Comparison of ENCODE assay signal across 17 mouse cellular contexts in the genomic region with DNA sequence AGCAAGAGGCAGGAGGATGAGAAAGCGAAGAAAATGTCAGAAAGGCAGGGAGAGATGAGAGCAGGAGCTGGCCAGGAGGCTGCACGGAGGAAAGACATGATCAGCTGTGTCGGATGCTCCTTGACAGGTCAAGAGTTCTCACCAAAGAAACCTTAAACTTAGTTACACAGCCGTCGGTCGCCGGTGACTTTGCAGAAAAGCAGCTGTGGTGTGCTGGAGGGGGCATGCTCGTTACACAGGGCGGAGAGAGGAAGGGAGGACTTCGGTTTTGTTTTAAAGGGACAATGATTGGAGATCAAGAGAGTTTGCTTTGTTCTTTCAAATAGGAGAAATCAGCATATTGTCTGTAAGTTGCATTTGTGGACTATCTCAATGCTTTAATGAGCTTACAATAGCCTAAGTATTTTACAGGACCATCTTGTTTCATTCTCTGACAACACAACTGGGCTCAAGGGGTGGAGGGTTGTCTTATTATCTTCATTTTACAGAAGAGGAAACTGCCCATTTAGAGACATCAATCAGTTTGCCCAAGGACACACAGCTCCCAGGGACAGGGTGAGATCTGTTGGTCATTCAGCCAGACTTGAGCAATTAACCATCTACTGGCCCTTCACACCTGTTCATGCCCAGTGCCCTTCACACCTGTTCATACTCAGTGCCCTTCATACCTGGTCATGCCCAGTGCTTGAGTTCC.
DNase-seq lines count a peak whose midpoint lies in the region; ATAC-seq and TF ChIP-seq lines count a peak whose summit lies in the region.
"Had no signal": no experiment of that assay in that cellular context is flagged by ENCODE, and none has a peak within 500 bp of the region (broad histone marks: within the 10 kb centered on the region; RNA-seq: fewer than 3 reads in every experiment).

No protein-coding gene starts in this region.

- no peak for TF ChIP-seq EP300 in lung, postnatal 0 days (IDR thresholded peaks at IDR 0.05)

- TF ChIP-seq CTCF in G1E (IDR thresholded peaks at IDR 0.05; ENCODE audit: low read depth, low read length) = no peak
- no peak for TF ChIP-seq CTCF in lung, postnatal 0 days (IDR thresholded peaks at IDR 0.05)

- no peak for DNase-seq in heart, postnatal 4 days
- DNase-seq in G1E (ENCODE audit: low spot score) = no peak
- no peak for DNase-seq in right cerebral cortex, postnatal 14 days
- no peak for DNase-seq in lung, postnatal 36 days
- DNase-seq in lung, postnatal 0 days (ENCODE audit: low spot score) = no peak
- DNase-seq: B cell, adult 2 months; cerebellum, postnatal 14 days; heart, adult 11 months; kidney, adult 9 months; lung, embryonic 14.5 days had no signal

- no peak overlapping the region for H3K4me3 ChIP-seq in heart, embryonic 12.5 days
- H3K4me3 ChIP-seq in G1E (ENCODE audit: low read depth, low read length) = peak overlapping the region; percentile 52; the same call in 1 of the 2 replicates
- H3K4me3 ChIP-seq in erythroblast, embryonic 14.5 days (replicated peaks) = peak overlapping the region; percentile 13
- no peak overlapping the region for H3K4me3 ChIP-seq in liver, embryonic 16.5 days (ENCODE audit: low read depth, low read length)
- no peak overlapping the region for H3K4me3 ChIP-seq in lung, postnatal 0 days (ENCODE audit: low read depth, low read length)
- H3K4me3 ChIP-seq: forebrain, embryonic 12.5 days; limb, embryonic 10.5 days; midbrain, embryonic 12.5 days; myocyte had no signal

- no peaks in the 10 kb centered on the region for H3K27me3 ChIP-seq in heart, embryonic 12.5 days (replicated peaks)
- H3K27me3 ChIP-seq in G1E (ENCODE audit: insufficient read depth, low read length) = peaks cover 56% of the 10 kb centered on the region
- H3K27me3 ChIP-seq in erythroblast, embryonic 14.5 days (ENCODE audit: control insufficient read depth) = peaks cover 16% of the 10 kb centered on the region
- H3K27me3 ChIP-seq in liver, embryonic 16.5 days (ENCODE audit: control insufficient read depth, insufficient read depth, low read depth, low read length) = no peaks in the 10 kb centered on the region
- no peaks in the 10 kb centered on the region for H3K27me3 ChIP-seq in lung, postnatal 0 days (replicated peaks; ENCODE audit: insufficient read depth, low read length)
- H3K27me3 ChIP-seq: forebrain, embryonic 12.5 days; midbrain, embryonic 12.5 days had no signal

- H3K4me2 ChIP-seq in heart, embryonic 12.5 days = 0 out of 2 replicates have a peak overlapping the region, but pooled peaks have one; percentile 7
- H3K4me2 ChIP-seq in liver, embryonic 16.5 days (ENCODE audit: low read depth, low read length) = peak overlapping the region; percentile 21; the same call in 1 of the 2 replicates
- H3K4me2 ChIP-seq in lung, postnatal 0 days (replicated peaks; ENCODE audit: low read depth, low read length) = no peak overlapping the region
- H3K4me2 ChIP-seq: forebrain, embryonic 12.5 days; lung, embryonic 14.5 days; midbrain, embryonic 12.5 days had no signal

- H3K36me3 ChIP-seq in heart, embryonic 12.5 days = peaks cover 29% of the 10 kb centered on the region
- H3K36me3 ChIP-seq in G1E (replicated peaks) = no peaks in the 10 kb centered on the region
- H3K36me3 ChIP-seq in erythroblast, embryonic 14.5 days (ENCODE audit: control insufficient read depth) = no peaks in the 10 kb centered on the region; the same call in 1 of the 2 replicates
- H3K36me3 ChIP-seq in liver, embryonic 16.5 days (ENCODE audit: control insufficient read depth, insufficient read depth) = no peaks in the 10 kb centered on the region; the same call in 1 of the 2 replicates
- no peaks in the 10 kb centered on the region for H3K36me3 ChIP-seq in lung, postnatal 0 days (ENCODE audit: insufficient read depth, low read length)

- peaks cover 37% of the 10 kb centered on the region for H3K4me1 ChIP-seq in heart, embryonic 12.5 days (replicated peaks)
- peaks cover 68% of the 10 kb centered on the region for H3K4me1 ChIP-seq in G1E (ENCODE audit: insufficient read depth, low read depth, low read length)
- H3K4me1 ChIP-seq in erythroblast, embryonic 14.5 days (ENCODE audit: control insufficient read depth) = peaks cover 34% of the 10 kb centered on the region
- peaks cover 13% of the 10 kb centered on the region for H3K4me1 ChIP-seq in liver, embryonic 16.5 days (ENCODE audit: control insufficient read depth, low read depth, low read length)
- no peaks in the 10 kb centered on the region for H3K4me1 ChIP-seq in lung, postnatal 0 days (ENCODE audit: insufficient read depth, low read depth, low read length)
- H3K4me1 ChIP-seq: forebrain, embryonic 12.5 days; limb, embryonic 10.5 days; midbrain, embryonic 12.5 days had no signal

- H3K9me3 ChIP-seq in heart, embryonic 12.5 days (replicated peaks) = no peaks in the 10 kb centered on the region
- no peaks in the 10 kb centered on the region for H3K9me3 ChIP-seq in G1E (replicated peaks)
- no peaks in the 10 kb centered on the region for H3K9me3 ChIP-seq in erythroblast, embryonic 14.5 days (ENCODE audit: control insufficient read depth, low read length)
- H3K9me3 ChIP-seq in liver, embryonic 16.5 days (replicated peaks; ENCODE audit: control insufficient read depth, low read length) = no peaks in the 10 kb centered on the region
- H3K9me3 ChIP-seq in lung, postnatal 0 days (ENCODE audit: low read length) = no peaks in the 10 kb centered on the region
- H3K9me3 ChIP-seq: forebrain, embryonic 12.5 days; limb, embryonic 10.5 days; midbrain, embryonic 12.5 days had no signal

- WGBS in heart, embryonic 12.5 days = 40% methylated on average over 10 of the region's 10 CpGs
- 6% methylated on average over 10 of the region's 10 CpGs for WGBS in liver, embryonic 16.5 days (ENCODE audit: insufficient replicate concordance)
- 24% methylated on average over 10 of the region's 10 CpGs for WGBS in lung, postnatal 0 days

- peak; percentile 74 for ATAC-seq in heart, embryonic 12.5 days (ENCODE audit: insufficient number of reproducible peaks, low FRiP score)
- peak; percentile 41; the same call in 1 of the 2 replicates for ATAC-seq in G1E (ENCODE audit: extremely low read depth, insufficient number of reproducible peaks, low FRiP score, poor library complexity, severe bottlenecking)
- peak; percentile 32; the same call in 1 of the 2 replicates for ATAC-seq in liver, embryonic 16.5 days (ENCODE audit: low read depth)
- no peak for ATAC-seq in lung, postnatal 0 days

- H3K27ac ChIP-seq in heart, embryonic 12.5 days (ENCODE audit: poor library complexity, severe bottlenecking) = peak overlapping the region; percentile 49; the same call in 1 of the 2 replicates
- H3K27ac ChIP-seq in liver, embryonic 16.5 days (ENCODE audit: low read length) = no peak overlapping the region
- H3K27ac ChIP-seq in lung, postnatal 0 days (ENCODE audit: low read length) = no peak overlapping the region
- H3K27ac ChIP-seq: forebrain, embryonic 12.5 days; limb, embryonic 10.5 days; midbrain, embryonic 12.5 days had no signal

- no peak overlapping the region for H3K9ac ChIP-seq in heart, embryonic 12.5 days
- no peak overlapping the region for H3K9ac ChIP-seq in liver, embryonic 16.5 days (ENCODE audit: low read depth, low read length)
- no peak overlapping the region for H3K9ac ChIP-seq in lung, postnatal 0 days (replicated peaks; ENCODE audit: low read depth)
- H3K9ac ChIP-seq: forebrain, embryonic 12.5 days; lung, embryonic 14.5 days; midbrain, embryonic 12.5 days had no signal

Comparison
In these comparisons a context has a peak if more than half of its experiments do, and no peak if none do; other contexts are left out.
1. H3K4me3 ChIP-seq: peak in G1E (single experiment) and erythroblast, embryonic 14.5 days (single experiment); none in heart, embryonic 12.5 days (single experiment), liver, embryonic 16.5 days (single experiment) and lung, postnatal 0 days (single experiment).